Mouse (Mus musculus) adrenal gland, adult 18-20 months (tissue): ENCODE data around the gene Gm47791. TPM values are rescaled to one million over a fixed set of nuclear protein-coding genes. Genes with fewer than 3 reads are reported as not detected.

Experiments used
- DNase-seq, 2 experiments: peaks; one replicate each; pipeline ENCODE4 v3.0.0; 2021 to 2022; ENCODE audit warnings: low spot score in 2 of 2
- total RNA-seq, 2 experiments: library from RNA; stranded (reverse); gene quantifications; 1 replicate in 1 of 2; 2 replicates in 1 of 2; pipeline ENCODE4 v1.2.3; 2021

Gene Gm47791
- total RNA-seq, 2 experiments from 2014 or later, result not detected

GRCm38 (mm10) chr1:82725026-82725874 lies 45.8 kb downstream of the Gm47791 start:
- peak; percentile 5 to 24 for DNase-seq

- DNase-seq, result peak; percentile 90 to 91
Observed at GRCm38 (mm10) chr1:82724339-82725025, 46.6 kb downstream of the Gm47791 start, which contains the start of gene Mff. Gene Mff (plus strand): TSS chr1:82724890.

Other genes starting within 250 kb of the Gm47791 start
- gene Col4a4, start 184.4 kb downstream of the Gm47791 start, total RNA-seq, result 1 to 10 TPM; 4.2 to 5.0 TPM
- 1 to 10 TPM; 1.5 to 2.3 TPM for gene Col4a3, start 184.3 kb downstream of the Gm47791 start, total RNA-seq
- gene Mff, start 46.4 kb downstream of the Gm47791 start, total RNA-seq, result 100 to 1,000 TPM; 110 to 116 TPM
- not detected for gene Tm4sf20, start 2.8 kb downstream of the Gm47791 start, total RNA-seq
- 10 to 100 TPM; 47.9 to 54.4 TPM for gene Agfg1, start 68.2 kb upstream of the Gm47791 start, total RNA-seq
- gene A030005L19Rik, start 142.1 kb upstream of the Gm47791 start, total RNA-seq, result not detected
- not detected for gene A030014E15Rik, start 153.7 kb upstream of the Gm47791 start, total RNA-seq
- not detected for gene Gm6217, start 160.2 kb upstream of the Gm47791 start, total RNA-seq
- not detected for gene A030003K21Rik, start 172.1 kb upstream of the Gm47791 start, total RNA-seq
- not detected for gene Gm7544, start 184.8 kb upstream of the Gm47791 start, total RNA-seq
- gene Gm47955, start 189.0 kb upstream of the Gm47791 start, total RNA-seq, result not detected
- not detected for gene Gm47959, start 229.3 kb upstream of the Gm47791 start, total RNA-seq